Mouse (Mus musculus): ENCODE results near the gene Wdr43. TPM values are rescaled to one million over a fixed set of nuclear protein-coding genes. Genes with fewer than 3 reads are reported as not detected.
"Not testable (repeated sequence)": the region's sequence is repeated elsewhere in the genome, so short reads cannot be mapped to it uniquely, and the experiment has no call there.

The Wdr43 gene
- polyA plus RNA-seq, 1 experiment from 2014 or later: 54.6 TPM

GRCm38 (mm10) chr17:71617033-71617362 lies 1.3 kb downstream of the Wdr43 start:
- WGBS: under 1% methylated on average over 10 of the region's 10 CpGs

GRCm38 (mm10) chr17:71617974-71618373 lies 2.3 kb downstream of the Wdr43 start:
- 0 out of 2 replicates have a peak, but pooled peaks cover 7% of the 10 kb centered on the region for H3K4me1 ChIP-seq (replicated peaks; ENCODE audit: insufficient read depth, low read length)
- no peak overlapping the region for H3K27ac ChIP-seq
- H3K9ac ChIP-seq (ENCODE audit: low read depth, low read length): 0 out of 2 replicates have a peak overlapping the region, but pooled peaks have one; percentile 28
- peak overlapping the region; percentile 97 for H3K4me3 ChIP-seq (replicated peaks; ENCODE audit: low read depth, low read length)
- DNase-seq (ENCODE audit: low spot score) (no peak), ATAC-seq (replicated peaks; ENCODE audit: low FRiP score, low read depth) (no peak)
- no peak for TF ChIP-seq CTCF (IDR thresholded peaks at IDR 0.05; ENCODE audit: low read depth)
- 0 out of 2 replicates have a peak, but pooled peaks cover 5% of the 10 kb centered on the region for H3K36me3 ChIP-seq (ENCODE audit: insufficient read depth, low read length)
- 44% methylated on average over 4 of the region's 4 CpGs for WGBS
- no peaks in the 10 kb centered on the region for H3K9me3 ChIP-seq (replicated peaks; ENCODE audit: low read length)
- H3K27me3 ChIP-seq (ENCODE audit: insufficient read depth, low read length): no peaks in the 10 kb centered on the region
- H3K4me2 ChIP-seq (ENCODE audit: low read length): peak overlapping the region; percentile 73

More at GRCm38 (mm10) chr17:71617033-71617362, 1.3 kb downstream of the Wdr43 start:
- no peak for ATAC-seq (replicated peaks; ENCODE audit: low FRiP score, low read depth)
- peak overlapping the region; percentile 73 for H3K4me2 ChIP-seq (ENCODE audit: low read length)
- 0 out of 2 replicates have a peak, but pooled peaks cover 7% of the 10 kb centered on the region for H3K4me1 ChIP-seq (replicated peaks; ENCODE audit: insufficient read depth, low read length)
- no peaks in the 10 kb centered on the region for H3K9me3 ChIP-seq (replicated peaks; ENCODE audit: low read length)
- 0 out of 2 replicates have a peak overlapping the region, but pooled peaks have one; percentile 82 for H3K27ac ChIP-seq
- DNase-seq (ENCODE audit: low spot score): no peak
- 0 out of 2 replicates have a peak, but pooled peaks cover 5% of the 10 kb centered on the region for H3K36me3 ChIP-seq (ENCODE audit: insufficient read depth, low read length)
- peak overlapping the region; percentile 96 for H3K9ac ChIP-seq (ENCODE audit: low read depth, low read length)
- no peaks in the 10 kb centered on the region for H3K27me3 ChIP-seq (ENCODE audit: insufficient read depth, low read length)
- peak overlapping the region; percentile 97 for H3K4me3 ChIP-seq (replicated peaks; ENCODE audit: low read depth, low read length)
- no peak for TF ChIP-seq CTCF (IDR thresholded peaks at IDR 0.05; ENCODE audit: low read depth)

- Histone ChIP-seq H3K4me3 (replicated peaks; ENCODE audit: low read depth, low read length) (no peak overlapping the region), H3K4me2 (ENCODE audit: low read length) (no peak overlapping the region), H3K27me3 (ENCODE audit: insufficient read depth, low read length) (no peaks in the 10 kb centered on the region), H3K9ac (ENCODE audit: low read depth, low read length) (no peak overlapping the region), H3K36me3 (ENCODE audit: insufficient read depth, low read length) (peaks cover 53% of the 10 kb centered on the region), H3K9me3 (replicated peaks; ENCODE audit: low read length) (no peaks in the 10 kb centered on the region), H3K27ac (no peak overlapping the region), H3K4me1 (replicated peaks; ENCODE audit: insufficient read depth, low read length) (no peaks in the 10 kb centered on the region)
- 62% methylated on average over 10 of the region's 10 CpGs for WGBS
- TF ChIP-seq CTCF (IDR thresholded peaks at IDR 0.05; ENCODE audit: low read depth): no peak
- ATAC-seq (replicated peaks; ENCODE audit: low FRiP score, low read depth) (no peak), DNase-seq (ENCODE audit: low spot score) (no peak)
These were observed 16.1 kb downstream of the Wdr43 start for GRCm38 (mm10) chr17:71631806-71632205.

- Histone ChIP-seq H3K4me1 (replicated peaks; ENCODE audit: insufficient read depth, low read length) (no peaks in the 10 kb centered on the region), H3K4me2 (ENCODE audit: low read length) (no peak overlapping the region), H3K4me3 (replicated peaks; ENCODE audit: low read depth, low read length) (no peak overlapping the region), H3K27ac (no peak overlapping the region), H3K27me3 (ENCODE audit: insufficient read depth, low read length) (no peaks in the 10 kb centered on the region), H3K9me3 (replicated peaks; ENCODE audit: low read length) (no peaks in the 10 kb centered on the region), H3K9ac (ENCODE audit: low read depth, low read length) (no peak overlapping the region), H3K36me3 (ENCODE audit: insufficient read depth, low read length) (peaks cover 52% of the 10 kb centered on the region)
- whole genome bisulfite sequencing: 88% methylated on average over 8 of the region's 8 CpGs
- DNase-seq (ENCODE audit: low spot score): no peak
- no peak for TF ChIP-seq CTCF (IDR thresholded peaks at IDR 0.05; ENCODE audit: low read depth)
- ATAC-seq (replicated peaks; ENCODE audit: low FRiP score, low read depth): no peak
These were observed 17.7 kb downstream of the Wdr43 start for GRCm38 (mm10) chr17:71633350-71633749.

- Histone ChIP-seq H3K27ac (no peak overlapping the region), H3K4me2 (ENCODE audit: low read length) (no peak overlapping the region), H3K36me3 (ENCODE audit: insufficient read depth, low read length) (peaks cover 59% of the 10 kb centered on the region), H3K27me3 (ENCODE audit: insufficient read depth, low read length) (no peaks in the 10 kb centered on the region), H3K9me3 (replicated peaks; ENCODE audit: low read length) (no peaks in the 10 kb centered on the region), H3K4me3 (replicated peaks; ENCODE audit: low read depth, low read length) (no peak overlapping the region), H3K9ac (ENCODE audit: low read depth, low read length) (no peak overlapping the region), H3K4me1 (replicated peaks; ENCODE audit: insufficient read depth, low read length) (no peaks in the 10 kb centered on the region)
- ATAC-seq (replicated peaks; ENCODE audit: low FRiP score, low read depth) (no peak), DNase-seq (ENCODE audit: low spot score) (no peak)
- 91% methylated on average over 8 of the region's 8 CpGs for WGBS
- TF ChIP-seq CTCF (IDR thresholded peaks at IDR 0.05; ENCODE audit: low read depth): no peak
These were observed 21.1 kb downstream of the Wdr43 start for GRCm38 (mm10) chr17:71636786-71637185.

- no peak for ATAC-seq (replicated peaks; ENCODE audit: low FRiP score, low read depth)
These were observed 22.1 kb downstream of the Wdr43 start for GRCm38 (mm10) chr17:71637750-71638265.

GRCm38 (mm10) chr17:71639056-71639455 lies 23.4 kb downstream of the Wdr43 start:
- DNase-seq (ENCODE audit: low spot score); H3K9me3 ChIP-seq (replicated peaks; ENCODE audit: low read length); ATAC-seq (replicated peaks; ENCODE audit: low FRiP score, low read depth); H3K4me2 ChIP-seq (ENCODE audit: low read length); H3K4me1 ChIP-seq (replicated peaks; ENCODE audit: insufficient read depth, low read length); H3K27ac ChIP-seq; H3K9ac ChIP-seq (ENCODE audit: low read depth, low read length); H3K27me3 ChIP-seq (ENCODE audit: insufficient read depth, low read length); H3K4me3 ChIP-seq (replicated peaks; ENCODE audit: low read depth, low read length): not testable (repeated sequence)
- WGBS: 59% methylated on average over 5 of the region's 5 CpGs
- H3K36me3 ChIP-seq (ENCODE audit: insufficient read depth, low read length): peaks cover 62% of the 10 kb centered on the region

More at GRCm38 (mm10) chr17:71637750-71638265, 22.1 kb downstream of the Wdr43 start:
- TF ChIP-seq CTCF (IDR thresholded peaks at IDR 0.05; ENCODE audit: low read depth): no peak
- no peaks in the 10 kb centered on the region for H3K27me3 ChIP-seq (ENCODE audit: insufficient read depth, low read length)
- H3K4me1 ChIP-seq (replicated peaks; ENCODE audit: insufficient read depth, low read length): no peaks in the 10 kb centered on the region
- peaks cover 63% of the 10 kb centered on the region for H3K36me3 ChIP-seq (ENCODE audit: insufficient read depth, low read length)
- H3K4me2 ChIP-seq (ENCODE audit: low read length): no peak overlapping the region
- no peak overlapping the region for H3K27ac ChIP-seq
- H3K9me3 ChIP-seq (replicated peaks; ENCODE audit: low read length): no peaks in the 10 kb centered on the region
- H3K9ac ChIP-seq (ENCODE audit: low read depth, low read length): no peak overlapping the region
- DNase-seq (ENCODE audit: low spot score): no peak
- H3K4me3 ChIP-seq (replicated peaks; ENCODE audit: low read depth, low read length): no peak overlapping the region
- WGBS: 84% methylated on average over 4 of the region's 4 CpGs
